Mouse (Mus musculus): ENCODE results near the gene Gpd1. TPM values are rescaled to one million over a fixed set of nuclear protein-coding genes. Genes with fewer than 3 reads are reported as not detected.

Gene Gpd1
- 1 to 10 TPM in 1 of 2 experiments, under 1 TPM in 1; 0.50 to 1.5 TPM for total RNA-seq (2023)

DNA sequence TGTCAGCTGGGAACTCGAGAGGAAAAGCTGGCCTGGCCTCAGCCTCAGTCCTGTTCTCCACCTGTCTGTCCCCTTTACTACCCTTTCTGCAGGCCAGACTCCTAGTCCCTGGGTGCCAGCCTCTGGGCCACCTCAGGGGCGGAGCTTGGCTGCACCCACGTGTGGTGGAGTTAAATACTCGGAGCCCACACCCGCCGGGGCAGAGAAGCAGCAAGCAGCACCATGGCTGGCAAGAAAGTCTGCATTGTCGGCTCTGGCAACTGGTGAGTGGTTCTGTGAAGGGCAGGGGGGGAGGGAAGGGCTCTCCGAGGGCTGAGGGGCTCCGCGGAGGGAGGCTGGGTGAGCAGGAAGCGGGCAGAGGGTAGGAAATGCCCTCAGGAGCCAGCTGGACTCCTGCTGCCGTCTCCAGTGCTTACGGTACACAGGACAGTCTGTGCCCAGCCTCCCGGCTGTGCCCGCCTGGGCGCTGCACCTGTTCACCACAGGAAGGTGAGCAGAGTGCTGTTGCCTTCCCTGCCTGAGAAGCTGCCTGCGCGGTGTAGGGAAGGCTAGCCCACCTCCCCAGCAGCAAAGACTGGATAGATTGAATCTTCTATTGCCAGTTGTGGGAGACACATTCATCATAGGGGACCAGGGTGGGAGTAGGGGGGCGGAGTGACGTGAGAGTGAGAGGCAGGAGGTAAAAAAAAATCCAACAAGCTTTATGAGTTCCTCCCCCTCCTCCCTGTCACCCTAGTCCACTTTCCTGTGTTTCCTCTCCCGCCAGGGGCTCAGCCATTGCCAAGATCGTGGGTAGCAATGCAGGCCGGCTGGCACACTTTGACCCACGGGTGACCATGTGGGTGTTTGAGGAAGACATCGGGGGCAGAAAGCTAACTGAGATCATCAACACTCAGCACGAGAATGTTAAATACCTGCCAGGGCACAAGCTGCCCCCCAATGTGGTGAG lies at the start of gene Gpd1:
Gene Gpd1, plus strand, starts transcription at position 130 of the 949 bp plus-strand sequence.

DNA sequence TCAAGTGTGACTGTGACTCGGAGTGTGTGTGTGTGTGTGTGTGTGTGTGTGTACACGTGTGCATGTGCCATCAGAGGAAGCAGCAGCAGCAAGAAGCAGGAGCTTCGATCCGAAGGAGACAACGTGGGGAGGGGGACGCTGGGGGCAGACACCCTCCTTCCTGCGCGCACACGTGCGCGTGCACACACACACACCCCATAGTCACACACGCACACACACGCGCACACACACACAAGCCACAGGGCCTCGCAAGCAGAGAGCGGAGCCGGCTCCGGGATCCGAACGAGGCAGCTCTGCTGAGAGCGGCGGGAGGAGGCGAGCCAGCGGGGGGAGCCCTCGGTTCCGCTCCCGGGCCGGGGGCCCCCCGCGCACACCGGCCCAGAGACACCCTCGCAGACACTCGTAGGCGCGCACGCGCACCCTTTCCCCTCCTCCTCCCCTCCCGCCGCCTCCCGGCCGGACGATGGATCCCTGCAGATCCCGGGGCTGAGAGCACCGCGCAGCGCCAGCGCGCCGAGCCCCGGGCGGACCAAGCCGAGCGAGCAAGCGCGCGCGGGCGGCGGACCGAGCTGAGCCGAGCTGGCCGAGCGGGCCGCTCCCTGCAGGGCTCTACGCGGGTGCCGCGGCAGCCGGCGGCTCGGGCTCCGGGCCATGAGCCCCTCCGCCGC lies 47.0 kb upstream of the Gpd1 start, which contains the start of gene Asic1:
Gene Asic1, plus strand, starts transcription at position 215 of the 668 bp plus-strand sequence.

DNA sequence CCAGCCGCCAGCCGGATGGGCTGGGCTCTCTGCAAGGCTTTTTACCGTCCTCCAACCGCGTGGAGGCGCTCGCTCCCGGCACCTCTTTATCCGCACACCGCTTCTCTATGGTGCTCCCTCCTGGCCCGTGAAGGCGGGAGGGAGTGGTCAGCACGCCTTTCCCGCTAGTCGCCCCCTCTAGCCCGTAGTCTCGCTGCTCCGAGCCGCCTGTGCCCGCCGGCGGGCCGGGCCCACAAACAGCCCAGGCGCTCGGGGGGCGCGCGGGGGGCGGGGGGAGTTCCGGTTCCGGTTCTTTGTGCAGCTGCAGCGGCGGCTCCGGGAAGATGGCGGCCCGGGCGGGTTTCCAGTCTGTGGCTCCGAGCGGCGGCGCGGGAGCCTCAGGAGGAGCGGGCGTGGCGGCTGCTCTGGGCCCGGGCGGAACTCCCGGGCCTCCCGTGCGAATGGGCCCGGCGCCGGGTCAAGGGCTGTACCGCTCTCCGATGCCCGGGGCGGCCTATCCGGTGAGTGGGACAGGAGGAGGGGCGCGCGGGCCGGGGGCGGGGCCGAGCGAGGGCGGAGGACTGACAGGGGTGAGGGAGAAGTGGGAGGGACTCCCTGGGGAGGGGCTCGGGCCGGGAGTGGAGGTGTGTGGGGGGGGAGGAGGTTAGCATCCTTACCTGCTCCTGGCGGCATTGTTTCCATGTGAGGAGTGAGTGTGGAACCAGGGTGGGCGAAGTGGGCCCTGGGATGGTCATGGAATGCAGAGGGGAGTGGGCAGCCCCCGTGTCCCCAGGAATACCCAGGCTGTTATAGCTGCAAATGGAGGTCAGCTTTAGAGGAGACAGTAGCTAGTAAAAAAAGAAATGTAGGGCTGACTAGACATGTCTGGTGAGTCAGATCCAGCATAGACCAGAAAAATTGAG lies 15.1 kb upstream of the Gpd1 start, which contains the start of gene Smarcd1:
Gene Smarcd1, plus strand, starts transcription at position 131 of the 902 bp plus-strand sequence.

DNA sequence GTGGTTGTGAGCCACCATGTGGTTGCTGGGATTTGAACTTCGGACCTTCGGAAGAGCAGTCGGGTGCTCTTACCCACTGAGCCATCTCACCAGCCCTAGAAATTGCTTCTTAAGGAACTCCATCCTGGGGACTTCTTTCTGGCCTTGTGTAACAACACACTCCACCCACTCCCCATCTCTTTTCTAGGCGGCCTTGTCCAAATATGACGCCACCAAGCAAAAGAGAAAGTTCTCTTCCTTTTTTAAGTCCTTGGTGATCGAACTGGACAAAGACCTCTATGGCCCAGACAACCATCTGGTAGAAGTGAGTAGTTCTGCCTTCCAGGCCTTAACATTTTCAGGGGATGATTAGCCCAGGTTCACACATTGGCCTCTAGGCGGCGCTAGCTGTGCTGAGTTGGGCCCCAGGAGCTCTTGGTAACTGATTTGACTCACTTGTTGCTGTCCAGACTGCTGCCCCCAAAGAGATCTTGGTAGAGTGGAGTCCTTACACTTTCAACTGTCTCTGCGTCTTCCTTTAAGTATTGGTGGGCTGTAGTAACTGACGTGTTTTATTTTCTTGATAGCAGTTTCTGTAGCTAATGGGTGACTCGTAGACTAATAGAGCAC lies 11.8 kb upstream of the Gpd1 start, which contains the start of gene Gm17349:
Gene Gm17349, minus strand, starts transcription at position 51 of the 609 bp plus-strand sequence.

DNA sequence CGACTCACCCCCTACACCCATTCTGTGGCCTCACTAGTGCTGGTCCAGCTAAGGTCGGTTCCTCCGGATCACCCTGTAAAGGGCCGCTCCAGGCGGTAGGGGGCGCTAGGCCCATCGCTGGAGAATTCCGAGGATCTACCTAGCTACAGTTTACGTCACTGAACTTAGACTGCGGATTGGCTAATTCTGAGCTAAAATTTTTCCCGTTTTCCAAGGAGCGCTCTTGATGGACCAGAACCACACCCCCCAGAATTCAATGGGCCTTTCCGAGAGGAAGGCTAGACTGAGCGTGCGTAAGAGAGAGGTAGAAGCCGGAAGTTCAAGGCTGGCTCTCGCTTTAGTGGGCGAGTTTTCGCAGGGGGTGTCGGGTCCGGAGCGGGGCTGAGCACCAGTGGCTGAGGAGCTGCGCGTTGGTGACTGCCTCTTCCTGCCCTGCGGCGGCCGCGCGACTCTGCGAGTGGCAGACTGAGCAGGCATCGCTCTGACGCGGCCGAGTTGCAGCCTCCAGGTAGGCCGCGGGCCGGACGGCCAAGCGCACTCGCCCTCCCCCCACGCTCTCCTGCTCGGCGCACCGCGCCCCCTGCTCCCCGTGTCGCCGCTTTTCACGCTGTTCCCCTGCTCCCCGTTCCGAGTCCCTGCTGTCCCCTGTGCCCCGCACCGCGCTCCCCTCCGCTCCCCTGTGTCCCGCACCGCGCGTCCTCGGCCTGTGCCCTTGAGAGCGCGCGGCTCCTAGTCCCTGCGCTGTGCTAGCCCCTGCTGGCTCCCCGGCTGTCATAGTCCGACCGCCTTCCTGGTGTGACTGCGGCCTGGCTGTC lies 8.2 kb downstream of the Gpd1 start, which contains the start of gene Cox14:
Gene Cox14, plus strand, starts transcription at position 278 of the 815 bp plus-strand sequence.

DNA sequence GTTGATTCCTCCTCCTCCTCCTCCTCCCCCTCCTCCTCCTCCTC lies 55.4 kb downstream of the Gpd1 start, which contains the start of gene Cers5:
Gene Cers5, minus strand, starts transcription at position 5 of the 44 bp plus-strand sequence.

Other genes starting within 250 kb of the Gpd1 start
- 10 to 100 TPM in 1 of 2 experiments, 1 to 10 TPM in 1; 9.6 to 10.7 TPM for gene Bcdin3d, start 242.8 kb upstream of the Gpd1 start, total RNA-seq (2023)
- gene Faim2, start 189.3 kb upstream of the Gpd1 start, total RNA-seq (2023), result not detected
- gene Aqp2, start 138.5 kb upstream of the Gpd1 start, total RNA-seq (2023), result not detected
- gene Aqp5, start 126.7 kb upstream of the Gpd1 start, total RNA-seq (2023), result not detected
- gene Aqp6, start 116.1 kb upstream of the Gpd1 start, total RNA-seq (2023), result not detected
- gene Racgap1, start 65.9 kb upstream of the Gpd1 start, total RNA-seq (2023), result 10 to 100 TPM; 31.1 to 51.2 TPM
- not detected for gene Asic1, start 47.1 kb upstream of the Gpd1 start, total RNA-seq (2023)
- 10 to 100 TPM; 59.8 to 68.1 TPM for gene Smarcd1, start 15.4 kb upstream of the Gpd1 start, total RNA-seq (2023)
- gene Gm17349, start 12.0 kb upstream of the Gpd1 start, total RNA-seq (2023), result 1 to 10 TPM in 1 of 2 experiments, not detected in 1; 4.3 TPM
- 10 to 100 TPM; 53.5 to 54.2 TPM for gene Cox14, start 8.1 kb downstream of the Gpd1 start, total RNA-seq (2023)
- 10 to 100 TPM; 62.3 to 65.5 TPM for gene Cers5, start 55.4 kb downstream of the Gpd1 start, total RNA-seq (2023)
- gene Lima1, start 157.9 kb downstream of the Gpd1 start, total RNA-seq (2023), result 1 to 10 TPM in 1 of 2 experiments, under 1 TPM in 1; 0.36 to 1.2 TPM
- gene Fam186a, start 249.5 kb downstream of the Gpd1 start, total RNA-seq (2023), result not detected

All from T-cell, adult 66 days (primary cell).